Mouse (Mus musculus) cerebellum, adult 2 months (tissue): ENCODE results near the gene Ankrd33. TPM values are rescaled to one million over a fixed set of nuclear protein-coding genes. Genes with fewer than 3 reads are reported as not detected.
A peak's percentile ranks its signal among the peaks of the same experiment; 100 is the strongest.

ENCODE experiments used
- DNase-seq, 2 experiments: peaks; one replicate each; pipeline ENCODE4 v3.0.0; 2021
- H3K27ac ChIP-seq: fragments of 200-500 bp; 2 replicates; pipeline ENCODE4 v1.5.1; 2012; ENCODE audit warnings: low read length, control low read depth, inconsistent platforms; ENCODE audit not compliant: insufficient read depth
- H3K27me3 ChIP-seq: fragments of 200-500 bp; 2 replicates; pipeline ENCODE4 v1.6.1; 2012; ENCODE audit warnings: inconsistent platforms, mild to moderate bottlenecking, low read length, moderate library complexity; ENCODE audit not compliant: control insufficient read depth, insufficient read depth
- H3K4me1 ChIP-seq: fragments of 200-500 bp; 2 replicates; pipeline ENCODE4 v1.6.1; 2011; ENCODE audit warnings: low read length; ENCODE audit not compliant: control insufficient read depth, insufficient read depth
- H3K4me3 ChIP-seq: fragments of 200-500 bp; replicated peaks from 2 replicates; pipeline ENCODE3; 2011; ENCODE audit warnings: mild to moderate bottlenecking, low read depth, low read length, control low read depth; ENCODE audit not compliant: insufficient read depth
- CTCF ChIP-seq: fragments of 200-500 bp; IDR thresholded peaks from 2 replicates; pipeline ENCODE4 v1.5.1; 2011; ENCODE audit warnings: low read depth, mild to moderate bottlenecking, control low read depth, low read length, moderate library complexity, borderline replicate concordance; ENCODE audit not compliant: insufficient read depth
- POLR2A ChIP-seq: fragments of 200-500 bp; IDR thresholded peaks from 2 replicates; pipeline ENCODE4 v1.6.1; 2011; ENCODE audit warnings: low read length, control low read depth, borderline replicate concordance; ENCODE audit not compliant: insufficient read depth
- WGBS: fragments of 180-500 bp; shearing (Covaris S2); methylation state at CpG from one replicate; pipeline ENCODE4 v1.1.7; 2018; 5-methylcytosine and 5-hydroxymethylcytosine counted together
- polyA plus RNA-seq: library from polyadenylated mRNA; depleted of rRNA; stranded (reverse); fragments of >200 nt; gene quantifications from 2 replicates; pipeline ENCODE4 v1.2.3, GENCODE M21; 2012

The Ankrd33 gene
- polyA plus RNA-seq, 1 experiment = 0.33 TPM

DNA sequence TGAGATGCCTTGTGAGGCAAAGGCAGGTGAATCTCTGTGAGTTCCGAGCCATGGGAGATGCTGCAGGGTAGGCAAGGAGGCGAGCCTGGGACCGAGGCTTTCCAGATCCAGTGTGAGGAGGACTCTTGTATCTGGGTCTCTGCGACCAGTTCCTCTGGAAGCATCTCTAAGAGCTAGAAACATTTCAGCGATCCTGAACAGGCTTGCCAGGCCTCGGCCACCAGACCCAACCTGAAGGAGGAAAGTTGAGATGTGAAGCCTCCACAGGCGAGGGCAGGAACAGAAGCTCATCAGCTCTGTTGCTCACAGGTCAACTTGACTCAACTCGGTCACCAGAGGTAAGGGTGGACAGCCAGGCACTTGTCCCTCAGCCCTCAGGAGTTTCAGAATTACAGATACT is 24.0 kb upstream of the Ankrd33 start:
- no peak overlapping the region for H3K27ac ChIP-seq
- TF ChIP-seq CTCF (no peak), POLR2A (no peak)
- no peak overlapping the region for H3K4me3 ChIP-seq
- H3K4me1 ChIP-seq = no peaks in the 10 kb centered on the region
- no peak for DNase-seq
- H3K27me3 ChIP-seq = no peaks in the 10 kb centered on the region
- WGBS = 97% methylated on average over 8 of the region's 8 CpGs

DNA sequence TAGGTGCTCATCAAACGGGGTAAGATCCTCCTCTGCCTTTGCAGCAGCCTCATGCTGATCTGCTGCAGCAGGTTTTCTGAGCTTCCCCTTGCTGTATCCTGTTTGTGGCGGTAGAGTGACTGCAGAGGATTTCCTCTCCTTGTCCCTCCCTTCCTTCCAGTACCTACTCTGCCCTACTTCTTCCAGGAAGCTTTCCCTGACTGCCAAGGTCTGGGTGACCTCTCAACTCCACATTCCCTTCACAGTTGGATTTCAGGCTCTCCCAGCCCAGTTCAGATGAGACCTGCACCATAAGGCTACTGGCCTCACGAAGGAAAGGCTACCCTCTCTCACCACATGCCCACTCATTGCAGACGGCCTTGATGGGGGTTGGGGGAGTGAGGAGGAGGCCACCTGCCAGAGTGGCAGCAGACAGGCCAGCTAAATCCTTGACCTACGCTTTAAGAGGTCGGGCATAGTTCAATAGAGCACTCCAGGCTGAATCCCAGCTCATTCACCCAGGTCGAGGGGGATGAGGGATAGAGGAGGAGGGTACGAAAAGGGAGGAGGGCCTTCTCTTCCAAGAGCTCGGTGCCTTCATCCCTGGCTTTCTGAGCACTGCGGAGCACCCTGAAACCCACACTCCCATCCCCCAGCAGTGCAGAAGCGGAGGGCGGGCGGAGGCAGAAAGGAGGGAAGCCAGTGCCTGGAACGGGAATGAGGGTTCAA is 23.3 kb upstream of the Ankrd33 start:
- Histone ChIP-seq H3K4me1 (no peaks in the 10 kb centered on the region), H3K27me3 (no peaks in the 10 kb centered on the region), H3K27ac (no peak overlapping the region), H3K4me3 (no peak overlapping the region)
- TF ChIP-seq POLR2A (no peak), CTCF (no peak)
- WGBS = 56% methylated on average over 14 of the region's 14 CpGs
- no peak for DNase-seq

DNA sequence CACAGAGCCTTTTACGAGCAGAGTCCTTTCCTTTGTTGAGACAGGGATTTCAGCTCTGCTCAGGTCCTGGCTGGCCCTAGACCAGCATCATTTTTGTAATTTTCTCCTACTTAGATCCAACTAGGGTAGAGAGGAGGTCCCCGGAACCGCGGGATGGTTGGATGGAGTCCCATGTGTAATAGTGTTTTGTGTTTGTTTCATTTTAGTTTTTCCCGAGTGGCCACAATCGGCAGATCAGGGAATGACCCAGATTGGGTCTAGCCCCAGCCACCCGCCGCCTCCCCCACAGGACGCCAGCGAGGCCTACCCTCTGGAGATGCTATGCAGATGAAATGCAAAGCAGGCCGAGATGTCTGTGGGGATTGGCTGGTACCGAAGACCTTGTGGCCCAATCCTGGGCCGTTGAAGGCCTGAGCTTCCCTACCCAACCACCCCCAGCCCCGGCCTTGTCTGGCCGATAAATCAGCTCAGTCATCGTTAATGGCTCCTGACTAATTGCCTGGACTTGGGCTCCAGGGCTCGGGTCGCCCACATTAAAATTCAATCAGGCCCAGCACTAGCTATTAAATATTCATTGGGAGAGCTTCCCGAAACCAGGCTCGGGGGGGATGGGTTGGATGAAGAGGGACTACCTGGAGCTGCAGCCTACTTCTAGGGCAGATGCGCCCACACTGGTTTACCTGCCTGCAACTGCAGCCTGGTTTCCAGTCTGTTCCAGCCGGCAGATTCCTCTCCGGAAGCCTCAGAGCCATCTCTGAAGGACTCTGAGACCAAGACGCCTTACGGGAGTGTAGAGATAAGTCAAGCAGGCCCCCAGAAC is 22.5 kb upstream of the Ankrd33 start:
- TF ChIP-seq CTCF = no peak
- no peak for TF ChIP-seq POLR2A
- 53% methylated on average over 25 of the region's 25 CpGs for WGBS
- peak; percentile 35 to 53 for DNase-seq
- H3K27me3 ChIP-seq = no peaks in the 10 kb centered on the region
- H3K4me1 ChIP-seq = peaks cover under 1% of the 10 kb centered on the region; the same call in 1 of the 2 replicates
- H3K4me3 ChIP-seq = no peak overlapping the region
- no peak overlapping the region for H3K27ac ChIP-seq

DNA sequence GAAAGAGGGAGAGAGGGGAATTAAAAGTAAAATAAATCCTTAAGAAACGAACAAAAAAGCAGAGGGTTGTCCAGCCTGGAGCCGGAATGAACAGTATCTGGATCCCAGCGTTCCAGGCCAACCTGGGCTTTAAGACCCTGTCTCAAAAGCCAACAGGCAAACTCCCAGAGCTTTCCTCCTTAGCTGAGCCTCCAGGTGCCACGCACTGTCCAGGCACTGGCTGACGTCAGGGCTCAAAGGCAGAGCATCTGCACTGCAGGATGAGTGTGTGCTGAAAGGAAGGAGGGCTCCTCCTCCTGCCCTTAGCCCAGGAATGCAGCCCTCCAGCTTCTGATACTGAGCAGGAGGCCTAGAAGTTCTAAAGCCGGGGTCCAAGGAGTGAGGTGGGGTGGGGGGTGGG is 21.6 kb upstream of the Ankrd33 start:
- Histone ChIP-seq H3K27ac (no peak overlapping the region), H3K4me3 (no peak overlapping the region), H3K4me1 (peaks cover 4% of the 10 kb centered on the region; the same call in 1 of the 2 replicates), H3K27me3 (no peaks in the 10 kb centered on the region)
- TF ChIP-seq CTCF (no peak), POLR2A (no peak)
- 77% methylated on average over 6 of the region's 6 CpGs for WGBS
- no peak for DNase-seq

DNA sequence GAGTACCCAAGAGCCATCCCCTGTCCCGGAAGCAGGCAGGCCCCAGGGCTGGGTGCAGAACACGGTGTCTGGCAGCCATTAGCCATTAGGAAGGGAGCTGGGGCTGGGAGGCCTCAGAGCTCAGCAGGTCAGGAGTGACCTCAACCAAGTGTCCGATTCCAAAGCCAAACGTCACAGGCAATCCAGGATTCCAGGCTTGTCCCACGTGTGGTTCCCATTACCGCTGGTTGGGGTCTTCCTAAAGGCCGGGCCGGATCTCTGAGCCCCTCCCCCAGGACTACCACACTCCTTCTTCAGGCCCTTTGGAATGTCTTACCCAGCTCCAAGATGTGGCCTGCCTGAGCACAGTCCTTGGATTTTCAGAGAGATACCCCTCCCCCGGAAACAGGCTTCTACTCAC is 20.6 kb upstream of the Ankrd33 start:
- no peaks in the 10 kb centered on the region for H3K27me3 ChIP-seq
- 77% methylated on average over 9 of the region's 9 CpGs for WGBS
- no peak for DNase-seq
- TF ChIP-seq CTCF = no peak
- TF ChIP-seq POLR2A = no peak
- peaks cover 4% of the 10 kb centered on the region; the same call in 1 of the 2 replicates for H3K4me1 ChIP-seq
- H3K4me3 ChIP-seq = no peak overlapping the region
- H3K27ac ChIP-seq = no peak overlapping the region

DNA sequence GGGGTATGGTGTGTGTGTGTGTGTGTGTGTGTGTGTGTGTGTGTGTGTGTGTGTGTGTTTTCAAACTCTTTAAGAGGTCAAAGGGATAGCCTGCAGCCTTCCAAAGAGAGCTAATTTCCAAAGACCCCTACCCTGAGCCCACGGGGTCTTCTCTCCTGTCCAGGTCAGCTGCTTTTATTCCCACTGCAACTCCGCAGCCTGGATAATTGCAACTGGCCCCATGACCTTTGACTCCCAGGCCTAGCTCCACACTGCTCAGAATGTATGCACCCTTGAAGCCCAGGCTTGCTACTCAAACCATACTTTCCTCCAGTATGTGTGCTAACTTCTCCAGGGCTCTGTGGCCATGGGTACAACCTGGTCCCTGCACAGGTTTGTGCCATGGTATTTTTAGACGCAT is 20.2 kb upstream of the Ankrd33 start:
- Histone ChIP-seq H3K27ac (no peak overlapping the region), H3K4me1 (peaks cover 4% of the 10 kb centered on the region; the same call in 1 of the 2 replicates), H3K27me3 (no peaks in the 10 kb centered on the region), H3K4me3 (no peak overlapping the region)
- no peak for DNase-seq
- TF ChIP-seq CTCF (no peak), POLR2A (no peak)
- 72% methylated on average over 3 of the region's 3 CpGs for WGBS

DNA sequence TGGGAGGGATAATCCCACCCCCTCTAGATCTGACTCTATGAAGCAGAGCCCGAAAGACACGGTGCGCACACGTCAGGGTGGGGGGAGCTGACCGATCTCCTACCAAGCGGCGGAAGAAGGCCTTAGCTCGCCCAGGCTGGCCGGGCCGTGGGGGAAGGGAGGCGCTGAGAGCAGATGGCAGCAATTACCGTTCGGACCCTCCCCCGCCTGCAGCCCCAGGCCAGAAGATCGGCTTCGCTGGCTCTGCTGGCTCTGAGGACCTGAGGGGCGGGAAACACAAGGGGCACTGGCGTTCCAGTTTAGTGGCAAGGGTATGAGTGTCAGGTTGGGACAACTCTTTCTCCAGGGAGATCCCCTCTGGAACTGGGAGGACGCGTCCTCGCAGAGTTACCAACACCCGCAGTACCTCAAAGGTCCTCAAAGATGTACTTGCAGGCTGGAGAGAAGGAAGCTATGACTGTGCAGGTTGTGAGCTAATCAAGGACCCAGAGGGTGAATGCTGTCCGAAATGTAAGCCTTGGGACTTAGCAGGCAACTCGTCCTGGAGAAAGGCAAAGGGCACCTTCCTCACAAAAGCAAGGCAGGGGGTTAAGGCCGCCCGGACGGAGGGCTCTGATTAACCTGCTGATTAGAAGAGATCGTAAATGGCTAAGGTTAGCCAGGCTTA is 17.4 kb upstream of the Ankrd33 start:
- Histone ChIP-seq H3K27me3 (no peaks in the 10 kb centered on the region), H3K4me1 (peaks cover 4% of the 10 kb centered on the region; the same call in 1 of the 2 replicates), H3K27ac (no peak overlapping the region), H3K4me3 (no peak overlapping the region)
- WGBS = 18% methylated on average over 28 of the region's 28 CpGs
- DNase-seq = peak; percentile 33 to 39
- TF ChIP-seq CTCF (no peak), POLR2A (no peak)
